Mouse (Mus musculus) lung, embryonic 15.5 days (tissue): ENCODE measurements around the gene Atg101. TPM values are rescaled to one million over a fixed set of nuclear protein-coding genes. Genes with fewer than 3 reads are reported as not detected.

ENCODE experiments used
- ATAC-seq: fragments of 200-750 bp; cut with Nextera tagmentation; 2 replicates; pipeline ENCODE4 v1.8.0; 2017; ENCODE audit warnings: moderate number of reproducible peaks, borderline replicate concordance; ENCODE audit not compliant: low FRiP score, low TSS enrichment; ENCODE audit errors: extremely low read depth
- H3K27ac ChIP-seq: fragments of 300-500 bp; sonication (generic); 2 replicates; pipeline ENCODE4 v1.5.1; 2015; ENCODE audit warnings: moderate library complexity, mild to moderate bottlenecking, inconsistent platforms
- H3K27me3 ChIP-seq: fragments of 300-500 bp; sonication (generic); 2 replicates; pipeline ENCODE4 v1.6.1; 2015; ENCODE audit warnings: inconsistent platforms
- H3K36me3 ChIP-seq: fragments of 300-500 bp; sonication (generic); 2 replicates; pipeline ENCODE4 v1.6.1; 2015; ENCODE audit warnings: inconsistent platforms
- H3K4me1 ChIP-seq: fragments of 300-500 bp; sonication (generic); 2 replicates; pipeline ENCODE4 v1.6.1; 2015; ENCODE audit warnings: inconsistent platforms
- H3K4me2 ChIP-seq: fragments of 300-500 bp; sonication (generic); 2 replicates; pipeline ENCODE4 v1.6.1; 2015; ENCODE audit warnings: inconsistent platforms, mild to moderate bottlenecking, moderate library complexity
- H3K4me3 ChIP-seq: fragments of 300-500 bp; sonication (generic); 2 replicates; pipeline ENCODE4 v1.5.1; 2015; ENCODE audit warnings: mild to moderate bottlenecking, inconsistent platforms
- H3K9ac ChIP-seq: fragments of 300-500 bp; sonication (generic); 2 replicates; pipeline ENCODE4 v1.6.1; 2015; ENCODE audit warnings: inconsistent platforms
- H3K9me3 ChIP-seq: fragments of 300-500 bp; sonication (generic); 2 replicates; pipeline ENCODE4 v1.6.1; 2016; ENCODE audit warnings: inconsistent platforms
- WGBS: fragments of 180-500 bp; shearing (Covaris S2); methylation state at CpG from one replicate; pipeline ENCODE4 v1.1.7; 2015; 5-methylcytosine and 5-hydroxymethylcytosine counted together
- polyA plus RNA-seq: library from polyadenylated mRNA; unstranded; fragments of >200 nt; fragmentation: Nextera tagmentation; extraction: Ambion mirVana; gene quantifications from 2 replicates; pipeline ENCODE4 v1.2.1, GENCODE M21; 2015

Gene Atg101
- polyA plus RNA-seq, 1 experiment from 2014 or later = 76.8 TPM

DNA sequence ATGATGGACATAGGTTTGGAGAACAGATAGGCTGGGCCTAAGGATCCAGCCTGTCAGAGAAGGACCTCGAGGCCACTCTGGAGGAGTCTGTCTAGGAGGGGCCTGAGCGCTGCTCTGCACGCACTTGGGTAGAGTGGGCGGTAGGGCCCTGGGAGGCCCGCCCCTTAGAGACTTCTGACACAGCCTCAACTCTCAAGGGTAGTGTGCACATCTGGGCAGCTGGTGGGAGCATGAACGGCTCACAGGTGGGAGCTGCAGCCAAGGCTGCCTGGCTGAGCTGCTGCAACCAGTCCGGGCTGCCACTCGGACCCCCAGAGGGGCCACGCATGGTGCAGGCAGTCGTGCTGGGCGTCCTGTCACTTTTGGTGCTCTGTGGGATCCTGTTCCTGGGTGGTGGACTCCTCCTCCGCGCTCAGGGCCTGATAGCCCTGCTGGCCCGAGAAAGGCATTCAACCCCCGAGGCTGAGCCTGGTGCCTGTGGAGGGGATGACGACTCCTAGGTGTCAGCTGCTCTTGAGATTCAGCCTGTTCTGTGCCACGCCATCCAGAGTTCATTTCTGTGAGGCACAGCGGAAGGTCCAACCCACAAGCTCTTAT, 9.1 kb downstream of the Atg101 start, which contains the start of gene 6030408B16Rik:
Gene 6030408B16Rik (plus strand): TSS at position 188 of the 597 bp plus-strand sequence.
- H3K4me3 ChIP-seq = peak within 1 kb of the TSS; percentile 42
- WGBS = 35% methylated on average over 18 of the region's 18 CpGs
- peak within 1 kb of the TSS; percentile 40 for H3K9ac ChIP-seq
- peak within 1 kb of the TSS; percentile 51 for H3K4me2 ChIP-seq
- H3K4me1 ChIP-seq = 0 out of 2 replicates have a peak, but pooled peaks cover 21% of the 10 kb centered on the region
- H3K36me3 ChIP-seq = peaks cover 35% of the 10 kb centered on the region
- peak within 1 kb of the TSS; percentile 93 for H3K27ac ChIP-seq
- H3K27me3 ChIP-seq = no peaks in the 10 kb centered on the region
- no peaks in the 10 kb centered on the region for H3K9me3 ChIP-seq
- ATAC-seq = peak; percentile 41

DNA sequence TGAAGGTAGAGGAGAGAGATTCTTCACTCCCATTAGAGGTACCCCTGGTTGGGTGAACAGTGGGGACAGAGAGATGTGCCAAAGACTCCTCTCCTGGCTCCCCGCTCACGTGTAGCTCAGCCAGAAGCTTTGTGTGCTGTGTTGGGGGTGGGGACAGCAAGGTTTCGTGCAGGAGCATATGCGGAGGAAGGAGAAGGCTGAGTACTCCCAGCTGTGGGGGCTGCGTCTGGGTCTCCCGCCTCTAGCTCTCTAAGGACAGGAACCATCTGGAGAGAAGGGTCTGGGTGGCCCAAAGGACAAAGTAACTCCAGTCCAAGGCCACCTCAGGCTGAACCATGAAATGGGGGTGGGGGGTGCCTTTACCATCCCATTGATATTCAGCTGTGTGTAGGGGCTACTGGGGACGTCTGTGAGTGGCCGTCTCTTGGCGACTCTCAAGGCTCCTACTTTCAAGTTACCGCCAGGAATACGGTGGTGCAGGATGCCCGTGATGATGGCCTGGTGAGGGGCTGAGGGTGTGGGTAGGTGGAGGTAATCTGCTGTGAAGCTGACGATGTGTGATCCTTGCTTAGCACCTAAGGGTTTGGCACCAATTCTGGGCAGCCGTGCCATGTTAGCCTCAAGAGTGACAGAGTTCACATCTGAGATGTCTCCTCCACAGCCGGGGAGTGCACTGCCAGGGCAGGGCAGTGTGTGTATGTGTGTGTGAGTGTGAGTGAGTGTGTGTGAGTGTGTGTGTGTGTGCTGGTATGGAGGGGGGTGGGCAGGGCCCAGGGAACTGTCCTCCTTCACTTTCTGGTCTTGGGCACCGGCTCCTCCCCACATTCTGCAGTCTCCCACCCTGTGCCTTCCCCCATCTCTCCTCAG, 10.2 kb downstream of the Atg101 start:
- peak; percentile 81 for ATAC-seq
- Histone ChIP-seq H3K36me3 (peaks cover 24% of the 10 kb centered on the region), H3K27me3 (no peaks in the 10 kb centered on the region), H3K9ac (peak overlapping the region; percentile 40), H3K4me2 (peak overlapping the region; percentile 51), H3K4me1 (peaks cover 30% of the 10 kb centered on the region), H3K27ac (peak overlapping the region; percentile 93), H3K4me3 (peak overlapping the region; percentile 42), H3K9me3 (no peaks in the 10 kb centered on the region)
- WGBS = 31% methylated on average over 16 of the region's 16 CpGs

DNA sequence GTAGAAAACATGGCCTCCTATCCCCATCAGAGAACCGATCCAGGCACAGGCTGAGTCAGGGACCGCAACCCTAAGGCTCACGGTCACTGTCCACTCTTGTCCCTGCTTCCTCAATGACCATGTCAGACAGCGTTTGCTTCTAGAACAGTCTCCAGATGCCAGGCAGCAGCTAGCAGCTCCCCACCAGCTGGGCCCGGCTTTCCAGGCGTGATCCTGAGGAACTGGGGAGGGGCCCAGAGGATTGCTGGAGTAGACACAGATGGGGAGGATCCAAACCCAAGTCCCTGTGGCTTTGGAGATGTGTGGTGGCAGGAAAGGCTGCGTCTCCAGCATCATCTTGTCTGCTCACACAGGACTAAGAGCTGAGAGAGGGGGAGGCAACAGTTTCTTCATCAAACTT, 11.0 kb downstream of the Atg101 start:
- peaks cover 33% of the 10 kb centered on the region for H3K4me1 ChIP-seq
- H3K27ac ChIP-seq = peak overlapping the region; percentile 93
- H3K27me3 ChIP-seq = no peaks in the 10 kb centered on the region
- H3K9ac ChIP-seq = 0 out of 2 replicates have a peak overlapping the region, but pooled peaks have one; percentile 13
- ATAC-seq = peak; percentile 69
- H3K36me3 ChIP-seq = peaks cover 16% of the 10 kb centered on the region
- no peaks in the 10 kb centered on the region for H3K9me3 ChIP-seq
- H3K4me2 ChIP-seq = peak overlapping the region; percentile 51
- 41% methylated on average over 7 of the region's 7 CpGs for WGBS
- peak overlapping the region; percentile 42 for H3K4me3 ChIP-seq

DNA sequence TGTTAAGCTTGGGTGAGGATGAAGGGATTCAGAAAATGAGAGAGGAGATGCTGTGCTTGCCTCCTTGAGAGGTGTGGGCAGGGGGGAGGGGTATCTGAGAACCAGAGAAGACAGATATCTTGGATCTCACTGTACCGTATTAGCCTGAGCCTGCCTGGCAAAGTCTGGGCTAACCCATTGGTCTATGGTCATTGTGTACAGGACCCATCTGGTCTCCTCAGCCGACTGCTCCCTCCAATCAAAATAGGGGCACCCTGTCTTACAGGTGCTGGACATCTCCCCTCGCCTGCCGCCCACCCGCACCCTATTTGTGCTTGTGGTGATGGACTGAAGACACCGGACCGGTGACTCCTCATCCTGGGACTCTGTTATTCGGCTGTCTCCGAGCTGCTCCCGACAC, 11.5 kb downstream of the Atg101 start:
- H3K36me3 ChIP-seq = peaks cover 11% of the 10 kb centered on the region
- 63% methylated on average over 10 of the region's 10 CpGs for WGBS
- H3K27ac ChIP-seq = peak overlapping the region; percentile 93
- H3K4me3 ChIP-seq = peak overlapping the region; percentile 5; the same call in 1 of the 2 replicates
- 0 out of 2 replicates have a peak overlapping the region, but pooled peaks have one; percentile 13 for H3K9ac ChIP-seq
- peak; percentile 21; the same call in 1 of the 2 replicates for ATAC-seq
- H3K27me3 ChIP-seq = no peaks in the 10 kb centered on the region
- peak overlapping the region; percentile 51 for H3K4me2 ChIP-seq
- H3K4me1 ChIP-seq = peaks cover 33% of the 10 kb centered on the region
- H3K9me3 ChIP-seq = no peaks in the 10 kb centered on the region

DNA sequence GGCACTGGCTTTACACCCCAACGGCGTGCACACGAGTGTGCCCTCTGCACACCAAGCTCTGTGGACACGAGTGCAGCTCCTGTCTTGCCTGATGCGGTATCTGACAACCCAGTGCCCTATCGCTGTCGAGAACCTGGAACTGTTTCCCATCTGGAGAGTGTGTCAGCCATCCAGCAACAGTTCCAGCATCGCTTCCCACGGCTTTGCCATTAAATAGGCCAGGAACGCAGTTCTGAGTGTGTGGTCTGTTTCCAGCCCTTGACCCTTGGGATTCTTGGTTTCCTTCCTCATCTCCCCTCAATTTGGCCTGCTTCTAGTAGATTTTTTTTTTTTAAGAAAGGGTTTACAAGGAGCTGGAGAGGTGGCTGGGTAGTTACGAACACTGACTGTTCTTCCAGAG, 12.0 kb downstream of the Atg101 start:
- no peak overlapping the region for H3K4me3 ChIP-seq
- peak overlapping the region; percentile 93 for H3K27ac ChIP-seq
- no peak overlapping the region for H3K9ac ChIP-seq
- H3K27me3 ChIP-seq = no peaks in the 10 kb centered on the region
- H3K36me3 ChIP-seq = peaks cover 6% of the 10 kb centered on the region
- no peak for ATAC-seq
- H3K9me3 ChIP-seq = no peaks in the 10 kb centered on the region
- H3K4me2 ChIP-seq = peak overlapping the region; percentile 51
- H3K4me1 ChIP-seq = peaks cover 33% of the 10 kb centered on the region
- 56% methylated on average over 11 of the region's 11 CpGs for WGBS

DNA sequence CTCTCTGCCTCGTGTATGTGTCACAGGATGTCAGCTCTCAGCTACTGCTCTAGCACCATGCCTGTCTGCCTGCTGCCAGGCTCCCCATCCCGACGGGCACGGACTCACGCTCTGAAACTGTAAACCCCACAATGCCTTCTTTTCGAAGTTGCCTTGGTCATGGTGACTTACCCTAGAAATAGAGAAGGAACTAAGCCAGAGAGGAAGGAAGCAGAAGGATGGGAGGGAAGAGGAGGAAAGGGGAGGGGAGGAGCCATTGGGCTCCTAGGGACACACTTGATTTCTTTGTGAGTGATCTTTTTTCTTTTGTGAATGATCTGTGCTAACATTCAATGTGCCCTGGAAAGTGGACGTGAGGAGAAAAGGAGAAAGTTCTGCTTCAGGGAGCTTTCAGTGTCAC, 13.9 kb downstream of the Atg101 start:
- 46% methylated on average over 7 of the region's 7 CpGs for WGBS
- no peak overlapping the region for H3K27ac ChIP-seq
- H3K36me3 ChIP-seq = no peaks in the 10 kb centered on the region
- peaks cover 28% of the 10 kb centered on the region for H3K4me1 ChIP-seq
- H3K4me2 ChIP-seq = no peak overlapping the region
- no peak overlapping the region for H3K4me3 ChIP-seq
- ATAC-seq = no peak
- H3K27me3 ChIP-seq = no peaks in the 10 kb centered on the region
- H3K9me3 ChIP-seq = no peaks in the 10 kb centered on the region
- no peak overlapping the region for H3K9ac ChIP-seq

DNA sequence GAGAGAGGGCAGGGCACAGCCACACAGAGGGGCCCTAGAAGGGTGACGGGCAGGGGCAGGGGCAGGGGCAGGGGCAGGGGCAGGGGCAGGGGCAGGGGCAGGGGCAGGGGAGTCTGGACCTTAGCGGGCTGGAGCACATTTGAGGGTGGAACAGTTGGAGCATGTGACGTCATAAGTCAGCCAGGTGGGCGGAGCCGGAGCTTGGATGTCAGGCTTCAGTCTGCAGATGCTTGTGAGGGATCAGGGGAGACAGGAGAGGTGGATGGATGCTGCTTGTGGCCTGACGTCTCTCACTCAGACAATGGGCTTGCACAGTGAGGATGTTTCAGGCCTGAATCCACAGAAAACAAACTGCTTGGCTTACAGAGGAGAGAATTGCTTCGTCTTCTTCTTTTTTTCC, 14.5 kb downstream of the Atg101 start:
- no peak overlapping the region; the same call in 1 of the 2 replicates for H3K4me2 ChIP-seq
- no peak for ATAC-seq
- H3K27ac ChIP-seq = no peak overlapping the region
- H3K9me3 ChIP-seq = no peaks in the 10 kb centered on the region
- H3K36me3 ChIP-seq = no peaks in the 10 kb centered on the region
- no peaks in the 10 kb centered on the region for H3K27me3 ChIP-seq
- H3K4me3 ChIP-seq = no peak overlapping the region
- WGBS = 31% methylated on average over 7 of the region's 7 CpGs
- peaks cover 28% of the 10 kb centered on the region for H3K4me1 ChIP-seq
- H3K9ac ChIP-seq = no peak overlapping the region

DNA sequence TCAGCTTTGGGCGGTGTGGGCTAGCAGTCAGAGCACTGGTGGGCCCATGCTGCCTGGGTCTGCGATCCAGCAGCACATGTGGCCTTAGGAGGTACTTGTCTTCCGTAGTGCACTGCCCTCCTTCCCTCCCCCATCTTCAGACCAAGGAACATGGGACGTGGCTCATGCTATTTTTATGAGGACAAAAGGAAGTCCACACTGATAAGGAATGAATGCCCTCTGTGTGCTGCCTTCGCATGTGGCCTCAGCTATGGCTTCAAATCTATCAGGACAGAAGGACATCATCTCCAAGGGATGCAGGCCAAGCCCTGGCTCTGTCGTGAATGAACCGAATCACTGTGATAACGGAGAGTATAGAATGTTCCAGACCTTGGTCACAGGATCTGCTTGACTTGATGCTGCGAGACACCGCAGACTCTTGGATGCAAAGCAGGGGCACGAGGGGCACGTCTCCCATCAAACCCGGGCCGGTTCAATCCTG, 15.4 kb downstream of the Atg101 start:
- ATAC-seq = no peak
- H3K9ac ChIP-seq = no peak overlapping the region
- no peaks in the 10 kb centered on the region for H3K9me3 ChIP-seq
- peaks cover 28% of the 10 kb centered on the region for H3K4me1 ChIP-seq
- 62% methylated on average over 14 of the region's 14 CpGs for WGBS
- H3K4me2 ChIP-seq = no peak overlapping the region
- H3K27ac ChIP-seq = no peak overlapping the region
- H3K36me3 ChIP-seq = no peaks in the 10 kb centered on the region
- H3K4me3 ChIP-seq = no peak overlapping the region
- no peaks in the 10 kb centered on the region for H3K27me3 ChIP-seq

DNA sequence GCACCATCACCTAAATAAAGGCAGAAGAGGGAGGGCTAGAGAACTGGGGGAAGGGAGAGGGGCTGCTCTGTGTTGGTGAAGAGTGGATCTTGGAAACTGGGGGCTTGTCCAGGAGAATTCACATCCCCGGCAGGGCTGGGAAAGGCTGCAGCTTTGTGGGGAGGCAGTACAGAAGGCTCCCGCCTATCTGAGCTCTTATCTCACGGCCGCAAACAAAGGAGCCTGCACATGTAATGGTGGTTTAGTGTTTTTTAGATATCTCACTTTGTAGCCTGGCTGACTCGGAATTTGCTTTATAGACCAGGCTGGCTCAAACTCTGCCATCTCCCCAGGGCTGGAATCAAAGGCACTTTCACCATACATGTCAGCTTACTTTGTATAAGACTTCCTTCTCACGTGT, 16.1 kb downstream of the Atg101 start:
- Histone ChIP-seq H3K9me3 (no peaks in the 10 kb centered on the region), H3K27ac (no peak overlapping the region), H3K9ac (no peak overlapping the region), H3K4me2 (no peak overlapping the region), H3K27me3 (no peaks in the 10 kb centered on the region), H3K4me1 (peaks cover 23% of the 10 kb centered on the region), H3K4me3 (no peak overlapping the region), H3K36me3 (no peaks in the 10 kb centered on the region)
- no peak for ATAC-seq
- WGBS = 52% methylated on average over 6 of the region's 6 CpGs

DNA sequence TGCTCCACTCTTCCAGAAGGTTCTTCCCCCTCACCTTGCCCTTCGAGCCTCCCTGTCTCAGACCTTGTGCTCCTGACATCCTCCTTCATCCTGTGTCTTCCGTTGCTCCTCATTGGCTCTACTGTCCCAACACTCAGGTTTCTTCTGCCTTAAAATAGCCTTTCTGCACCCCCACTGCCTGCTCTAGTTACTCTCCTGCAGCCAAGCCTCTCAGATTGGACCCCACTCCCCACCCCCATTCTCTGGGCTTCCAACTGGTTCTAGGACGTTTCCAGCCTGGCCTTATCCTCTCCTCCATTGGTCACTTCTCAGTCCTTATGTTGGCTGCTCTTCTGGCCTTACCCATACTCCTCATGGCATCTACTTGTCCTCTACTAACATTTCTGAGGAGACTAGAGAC, 18.1 kb downstream of the Atg101 start:
- Histone ChIP-seq H3K4me1 (peaks cover 15% of the 10 kb centered on the region), H3K4me3 (no peak overlapping the region), H3K27me3 (no peaks in the 10 kb centered on the region), H3K36me3 (no peaks in the 10 kb centered on the region), H3K27ac (no peak overlapping the region), H3K9me3 (no peaks in the 10 kb centered on the region), H3K4me2 (no peak overlapping the region), H3K9ac (no peak overlapping the region)
- no peak for ATAC-seq
- 78% methylated on average over 3 of the region's 3 CpGs for WGBS

DNA sequence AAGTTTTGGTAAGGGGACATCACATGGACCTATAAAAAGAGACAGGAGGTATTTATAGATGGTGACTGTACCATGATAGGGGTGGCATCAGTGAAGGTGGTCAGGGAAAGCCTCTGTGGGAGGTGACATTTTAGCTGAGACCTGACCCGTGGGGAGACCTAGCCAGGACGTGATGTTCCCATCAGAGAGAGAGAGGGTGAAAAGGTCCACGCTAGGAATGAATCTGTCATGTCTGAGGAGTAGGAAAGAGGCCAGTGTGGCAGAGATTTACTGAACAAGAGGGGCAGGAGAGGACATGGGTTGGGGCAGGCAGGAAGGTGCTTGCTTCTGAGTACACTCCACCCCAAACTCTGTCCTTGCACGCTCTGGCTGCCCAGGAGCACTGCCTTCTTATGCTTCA, 19.8 kb downstream of the Atg101 start:
- no peak overlapping the region for H3K27ac ChIP-seq
- H3K4me3 ChIP-seq = no peak overlapping the region
- no peak overlapping the region for H3K9ac ChIP-seq
- 71% methylated on average over 4 of the region's 4 CpGs for WGBS
- no peak overlapping the region for H3K4me2 ChIP-seq
- no peak for ATAC-seq
- no peaks in the 10 kb centered on the region for H3K9me3 ChIP-seq
- H3K4me1 ChIP-seq = peaks cover 13% of the 10 kb centered on the region
- H3K36me3 ChIP-seq = no peaks in the 10 kb centered on the region
- H3K27me3 ChIP-seq = no peaks in the 10 kb centered on the region

DNA sequence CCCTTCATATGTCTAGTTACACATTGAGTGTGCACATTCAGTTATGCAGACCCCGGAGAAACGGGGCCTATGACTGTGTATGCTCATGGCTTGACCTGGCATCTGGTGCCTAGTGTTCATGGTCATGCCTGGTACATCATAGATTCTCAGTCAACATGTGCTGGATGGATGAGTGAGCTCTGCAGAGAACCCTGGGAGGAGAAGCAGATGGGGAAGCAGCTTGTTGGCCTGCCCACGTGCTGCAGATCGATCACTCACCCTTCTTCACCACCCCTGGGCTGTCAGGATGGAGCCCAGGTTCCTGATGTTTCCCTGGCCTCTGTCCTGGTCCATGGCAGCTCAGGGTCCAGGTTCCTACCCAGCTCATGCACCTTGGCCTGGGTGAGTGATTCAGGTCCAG, 22.4 kb downstream of the Atg101 start:
- Histone ChIP-seq H3K4me1 (peaks cover 16% of the 10 kb centered on the region), H3K9me3 (no peaks in the 10 kb centered on the region), H3K36me3 (no peaks in the 10 kb centered on the region), H3K4me3 (no peak overlapping the region), H3K27ac (no peak overlapping the region), H3K27me3 (no peaks in the 10 kb centered on the region), H3K4me2 (no peak overlapping the region), H3K9ac (no peak overlapping the region)
- ATAC-seq = no peak
- 86% methylated on average over 4 of the region's 4 CpGs for WGBS
